Mouse (Mus musculus) heart, postnatal 0 days (tissue): ENCODE data around the gene Mrpl51.

ENCODE experiments used
- CTCF ChIP-seq: IDR thresholded peaks from 2 replicates; pipeline ENCODE4 v1.5.1; 2016; ENCODE audit warnings: antibody characterized with exemption, control low read depth, low read depth
- EP300 ChIP-seq: IDR thresholded peaks from 2 replicates; pipeline ENCODE4 v1.6.1; 2016; ENCODE audit warnings: antibody characterized with exemption, low read depth

DNA sequence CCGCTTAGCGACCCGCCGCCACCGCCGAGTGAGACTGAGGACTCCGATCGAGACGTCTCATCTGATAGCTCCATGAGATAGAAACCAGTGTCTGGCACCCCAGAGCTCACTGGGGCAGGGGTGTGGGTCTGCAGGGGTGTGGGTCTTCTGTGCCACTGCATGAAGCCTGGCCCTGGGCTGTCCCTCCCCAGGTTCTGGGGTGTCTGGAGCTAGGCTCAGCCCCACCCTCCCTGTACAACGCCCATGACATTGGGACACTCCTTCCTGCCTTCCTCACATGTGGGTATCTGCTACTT is 31.1 kb upstream of the Mrpl51 start:
- TF ChIP-seq EP300 (0 out of 2 replicates have a peak, but pooled peaks have one; percentile 33), CTCF (no peak)
